Mouse (Mus musculus) B cell, adult 67 days (primary cell): ENCODE data around the gene AI182371. TPM values are rescaled to one million over a fixed set of nuclear protein-coding genes. Genes with fewer than 3 reads are reported as not detected.

Experiments used
- total RNA-seq, 2 experiments: library from RNA; stranded (reverse); gene quantifications; 4 replicates each; pipeline ENCODE4 v1.2.4; 2023

Gene AI182371
- 1 to 10 TPM in 1 of 2 experiments, under 1 TPM in 1; 0.84 to 1.1 TPM for total RNA-seq

GRCm38 (mm10) chr2:35101443-35101842 is at the start of gene AI182371:
Gene AI182371 (minus strand): TSS chr2:35101543.

GRCm38 (mm10) chr2:35109141-35109923 is 8.0 kb upstream of the AI182371 start, which contains the start of gene Cntrl:
Gene Cntrl (plus strand): TSS chr2:35109492.

DNA sequence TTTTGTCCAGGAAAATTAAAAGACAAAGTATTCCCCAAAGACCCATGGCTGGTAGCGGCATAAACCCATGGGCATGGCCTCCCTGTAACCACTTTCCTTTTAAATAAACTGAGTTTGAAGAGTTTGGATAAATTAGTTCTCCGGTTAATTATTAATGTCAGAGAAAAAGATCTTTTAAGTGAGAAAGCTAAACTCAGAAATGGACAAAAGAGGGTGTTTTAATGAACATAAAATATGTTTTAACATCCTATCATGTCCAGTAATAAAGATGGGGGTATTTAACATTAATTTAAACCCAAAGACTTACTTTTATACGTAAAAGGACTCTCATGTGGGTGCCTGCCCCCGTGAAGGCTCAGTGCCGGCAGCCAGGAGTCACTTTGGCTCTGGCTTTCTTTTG is 40.0 kb downstream of the AI182371 start, which contains the start of gene Hc:
Hc (minus strand) TSS at position 101 of the 400 bp plus-strand sequence.

Other genes with a start within 250 kb of the AI182371 start
- not detected for gene Cutal, start 227.1 kb downstream of the AI182371 start, total RNA-seq
- gene Psmd5, start 226.6 kb downstream of the AI182371 start, total RNA-seq: 10 to 100 TPM; 28.1 to 36.0 TPM
- 10 to 100 TPM; 12.0 to 15.2 TPM for gene Phf19, start 187.5 kb downstream of the AI182371 start, total RNA-seq
- gene Traf1, start 139.8 kb downstream of the AI182371 start, total RNA-seq: 10 to 100 TPM; 53.2 to 69.2 TPM
- not detected for gene Hc, start 40.1 kb downstream of the AI182371 start, total RNA-seq
- 100 to 1,000 TPM; 148 to 153 TPM for gene Cntrl, start 7.9 kb upstream of the AI182371 start, total RNA-seq
- 100 to 1,000 TPM; 210 to 214 TPM for gene Rab14, start 99.6 kb upstream of the AI182371 start, total RNA-seq
- 10 to 100 TPM; 79.0 to 91.3 TPM for gene Gsn, start 154.8 kb upstream of the AI182371 start, total RNA-seq
- 1 to 10 TPM; 6.6 to 6.8 TPM for gene Stom, start 235.4 kb upstream of the AI182371 start, total RNA-seq